Mouse (Mus musculus): Measurements from ENCODE around the gene Stradb. TPM values are rescaled to one million over a fixed set of nuclear protein-coding genes. Genes with fewer than 3 reads are reported as not detected.

Stradb gene
- polyA plus RNA-seq, 1 experiment from 2014 or later: 108 TPM

- ATAC-seq: no peak
- Histone ChIP-seq H3K4me3 (ENCODE audit: low read length) (no peak overlapping the region), H3K9ac (ENCODE audit: low read depth, low read length) (no peak overlapping the region), H3K27ac (ENCODE audit: low read depth, low read length) (no peak overlapping the region), H3K36me3 (ENCODE audit: control insufficient read depth, insufficient read depth, low read length) (no peaks in the 10 kb centered on the region), H3K4me2 (ENCODE audit: low read length) (no peak overlapping the region), H3K27me3 (replicated peaks; ENCODE audit: control insufficient read depth, insufficient read depth, low read length) (no peaks in the 10 kb centered on the region), H3K9me3 (ENCODE audit: control insufficient read depth, low read length) (no peaks in the 10 kb centered on the region), H3K4me1 (ENCODE audit: control insufficient read depth, insufficient read depth, low read depth, low read length) (no peaks in the 10 kb centered on the region; the same call in 1 of the 2 replicates)
- WGBS: 41% methylated on average over 8 of the region's 8 CpGs
Measured at GRCm38 (mm10) chr1:58950899-58951648, 22.2 kb upstream of the Stradb start.

- no peaks in the 10 kb centered on the region for H3K9me3 ChIP-seq (ENCODE audit: control insufficient read depth, low read length)
- H3K4me1 ChIP-seq (ENCODE audit: control insufficient read depth, insufficient read depth, low read depth, low read length): no peaks in the 10 kb centered on the region; the same call in 1 of the 2 replicates
- no peak overlapping the region for H3K4me2 ChIP-seq (ENCODE audit: low read length)
- WGBS: 79% methylated on average over 4 of the region's 4 CpGs
- no peaks in the 10 kb centered on the region for H3K36me3 ChIP-seq (ENCODE audit: control insufficient read depth, insufficient read depth, low read length)
- H3K27me3 ChIP-seq (replicated peaks; ENCODE audit: control insufficient read depth, insufficient read depth, low read length): no peaks in the 10 kb centered on the region
- H3K9ac ChIP-seq (ENCODE audit: low read depth, low read length): no peak overlapping the region
- H3K27ac ChIP-seq (ENCODE audit: low read depth, low read length): no peak overlapping the region
- H3K4me3 ChIP-seq (ENCODE audit: low read length): no peak overlapping the region
- no peak for ATAC-seq
Measured at GRCm38 (mm10) chr1:58951841-58952240, 21.5 kb upstream of the Stradb start.

GRCm38 (mm10) chr1:58952526-58952925 lies 20.8 kb upstream of the Stradb start:
- 86% methylated on average over 5 of the region's 5 CpGs for WGBS
- Histone ChIP-seq H3K4me2 (ENCODE audit: low read length) (no peak overlapping the region), H3K4me3 (ENCODE audit: low read length) (no peak overlapping the region), H3K27ac (ENCODE audit: low read depth, low read length) (no peak overlapping the region), H3K27me3 (replicated peaks; ENCODE audit: control insufficient read depth, insufficient read depth, low read length) (no peaks in the 10 kb centered on the region), H3K4me1 (ENCODE audit: control insufficient read depth, insufficient read depth, low read depth, low read length) (no peaks in the 10 kb centered on the region; the same call in 1 of the 2 replicates), H3K36me3 (ENCODE audit: control insufficient read depth, insufficient read depth, low read length) (no peaks in the 10 kb centered on the region), H3K9me3 (ENCODE audit: control insufficient read depth, low read length) (no peaks in the 10 kb centered on the region), H3K9ac (ENCODE audit: low read depth, low read length) (no peak overlapping the region)
- ATAC-seq: no peak

GRCm38 (mm10) chr1:58952997-58953396 lies 20.3 kb upstream of the Stradb start:
- no peak for ATAC-seq
- 68% methylated on average over 4 of the region's 4 CpGs for WGBS
- H3K9me3 ChIP-seq (ENCODE audit: control insufficient read depth, low read length): no peaks in the 10 kb centered on the region
- H3K4me1 ChIP-seq (ENCODE audit: control insufficient read depth, insufficient read depth, low read depth, low read length): no peaks in the 10 kb centered on the region; the same call in 1 of the 2 replicates
- no peaks in the 10 kb centered on the region for H3K27me3 ChIP-seq (replicated peaks; ENCODE audit: control insufficient read depth, insufficient read depth, low read length)
- no peak overlapping the region for H3K4me3 ChIP-seq (ENCODE audit: low read length)
- no peak overlapping the region for H3K9ac ChIP-seq (ENCODE audit: low read depth, low read length)
- H3K4me2 ChIP-seq (ENCODE audit: low read length): no peak overlapping the region
- H3K36me3 ChIP-seq (ENCODE audit: control insufficient read depth, insufficient read depth, low read length): no peaks in the 10 kb centered on the region
- H3K27ac ChIP-seq (ENCODE audit: low read depth, low read length): no peak overlapping the region

- Histone ChIP-seq H3K4me2 (ENCODE audit: low read length) (no peak overlapping the region), H3K9ac (ENCODE audit: low read depth, low read length) (no peak overlapping the region), H3K36me3 (ENCODE audit: control insufficient read depth, insufficient read depth, low read length) (no peaks in the 10 kb centered on the region), H3K27me3 (replicated peaks; ENCODE audit: control insufficient read depth, insufficient read depth, low read length) (no peaks in the 10 kb centered on the region), H3K9me3 (ENCODE audit: control insufficient read depth, low read length) (no peaks in the 10 kb centered on the region), H3K4me1 (ENCODE audit: control insufficient read depth, insufficient read depth, low read depth, low read length) (no peaks in the 10 kb centered on the region; the same call in none of the 2 replicates), H3K4me3 (ENCODE audit: low read length) (no peak overlapping the region), H3K27ac (ENCODE audit: low read depth, low read length) (no peak overlapping the region)
- 92% methylated on average over 9 of the region's 9 CpGs for WGBS
- ATAC-seq: no peak
Measured at GRCm38 (mm10) chr1:58953686-58954434, 19.5 kb upstream of the Stradb start.

- H3K4me2 ChIP-seq (ENCODE audit: low read length): no peak overlapping the region
- no peak overlapping the region for H3K9ac ChIP-seq (ENCODE audit: low read depth, low read length)
- ATAC-seq: no peak
- WGBS: 83% methylated on average over 8 of the region's 8 CpGs
- H3K36me3 ChIP-seq (ENCODE audit: control insufficient read depth, insufficient read depth, low read length): no peaks in the 10 kb centered on the region
- no peak overlapping the region for H3K4me3 ChIP-seq (ENCODE audit: low read length)
- no peaks in the 10 kb centered on the region; the same call in none of the 2 replicates for H3K4me1 ChIP-seq (ENCODE audit: control insufficient read depth, insufficient read depth, low read depth, low read length)
- no peak overlapping the region for H3K27ac ChIP-seq (ENCODE audit: low read depth, low read length)
- no peaks in the 10 kb centered on the region for H3K9me3 ChIP-seq (ENCODE audit: control insufficient read depth, low read length)
- no peaks in the 10 kb centered on the region for H3K27me3 ChIP-seq (replicated peaks; ENCODE audit: control insufficient read depth, insufficient read depth, low read length)
Measured at GRCm38 (mm10) chr1:58954578-58955410, 18.5 kb upstream of the Stradb start.

GRCm38 (mm10) chr1:58955716-58956115 lies 17.6 kb upstream of the Stradb start:
- Histone ChIP-seq H3K4me1 (ENCODE audit: control insufficient read depth, insufficient read depth, low read depth, low read length) (no peaks in the 10 kb centered on the region; the same call in none of the 2 replicates), H3K36me3 (ENCODE audit: control insufficient read depth, insufficient read depth, low read length) (no peaks in the 10 kb centered on the region), H3K27me3 (replicated peaks; ENCODE audit: control insufficient read depth, insufficient read depth, low read length) (no peaks in the 10 kb centered on the region), H3K9ac (ENCODE audit: low read depth, low read length) (no peak overlapping the region), H3K27ac (ENCODE audit: low read depth, low read length) (no peak overlapping the region), H3K4me2 (ENCODE audit: low read length) (no peak overlapping the region), H3K9me3 (ENCODE audit: control insufficient read depth, low read length) (no peaks in the 10 kb centered on the region), H3K4me3 (ENCODE audit: low read length) (no peak overlapping the region)
- WGBS: 90% methylated on average over 3 of the region's 3 CpGs
- no peak for ATAC-seq

GRCm38 (mm10) chr1:58956229-58956628 lies 17.1 kb upstream of the Stradb start:
- Histone ChIP-seq H3K4me1 (ENCODE audit: control insufficient read depth, insufficient read depth, low read depth, low read length) (no peaks in the 10 kb centered on the region; the same call in none of the 2 replicates), H3K4me3 (ENCODE audit: low read length) (no peak overlapping the region), H3K36me3 (ENCODE audit: control insufficient read depth, insufficient read depth, low read length) (no peaks in the 10 kb centered on the region), H3K27ac (ENCODE audit: low read depth, low read length) (no peak overlapping the region), H3K4me2 (ENCODE audit: low read length) (no peak overlapping the region), H3K9ac (ENCODE audit: low read depth, low read length) (no peak overlapping the region), H3K9me3 (ENCODE audit: control insufficient read depth, low read length) (no peaks in the 10 kb centered on the region), H3K27me3 (replicated peaks; ENCODE audit: control insufficient read depth, insufficient read depth, low read length) (no peaks in the 10 kb centered on the region)
- ATAC-seq: no peak
- 87% methylated on average over 9 of the region's 9 CpGs for WGBS

Measured in hindbrain, embryonic 16.5 days (tissue).